Mouse (Mus musculus) kidney, embryonic 14.5 days (tissue): ENCODE measurements around the gene Olfr983. TPM values are rescaled to one million over a fixed set of nuclear protein-coding genes. Genes with fewer than 3 reads are reported as not detected.

ENCODE experiments used
- ATAC-seq: fragments of 200-750 bp; cut with Nextera tagmentation; 2 replicates; pipeline ENCODE4 v1.8.0; 2017; ENCODE audit warnings: moderate number of reproducible peaks, mild to moderate bottlenecking, moderate TSS enrichment, moderate library complexity; ENCODE audit not compliant: low FRiP score, low TSS enrichment
- H3K27ac ChIP-seq: fragments of 300-500 bp; sonication (generic); 2 replicates; pipeline ENCODE4 v1.5.1; 2014; ENCODE audit warnings: low read depth, mild to moderate bottlenecking, low read length, moderate library complexity, mixed read lengths
- H3K27me3 ChIP-seq: fragments of 300-500 bp; sonication (generic); 2 replicates; pipeline ENCODE4 v1.6.1; 2014; ENCODE audit warnings: mild to moderate bottlenecking, low read length; ENCODE audit not compliant: control insufficient read depth, insufficient read depth
- H3K36me3 ChIP-seq: fragments of 300-500 bp; sonication (generic); 2 replicates; pipeline ENCODE4 v1.6.1; 2014; ENCODE audit warnings: low read length, mixed read lengths; ENCODE audit not compliant: control insufficient read depth, insufficient read depth
- H3K4me1 ChIP-seq: fragments of 300-500 bp; sonication (generic); 2 replicates; pipeline ENCODE4 v1.6.1; 2014; ENCODE audit warnings: low read length, mixed read lengths; ENCODE audit not compliant: control insufficient read depth, insufficient read depth
- H3K4me2 ChIP-seq: fragments of 300-500 bp; sonication (generic); replicated peaks from 2 replicates; pipeline ENCODE4 v1.6.1; 2014; ENCODE audit warnings: low read depth, mild to moderate bottlenecking, low read length
- H3K4me3 ChIP-seq: fragments of 300-500 bp; sonication (generic); 2 replicates; pipeline ENCODE4 v1.5.1; 2014; ENCODE audit warnings: mild to moderate bottlenecking, low read length
- H3K9ac ChIP-seq: fragments of 300-500 bp; sonication (generic); 2 replicates; pipeline ENCODE4 v1.6.1; 2014; ENCODE audit warnings: low read depth, mild to moderate bottlenecking, low read length, moderate library complexity
- H3K9me3 ChIP-seq: fragments of 300-500 bp; sonication (generic); 2 replicates; pipeline ENCODE4 v1.6.1; 2016; ENCODE audit warnings: low read length; ENCODE audit not compliant: control insufficient read depth
- WGBS: fragments of 180-500 bp; shearing (Covaris S2); extraction: QIAGEN DNeasy Blood & Tissue Kit; methylation state at CpG from one replicate; pipeline ENCODE4 v1.1.7; 2014; 5-methylcytosine and 5-hydroxymethylcytosine counted together
- polyA plus RNA-seq: library from polyadenylated mRNA; unstranded; fragments of >200 nt; fragmentation: Nextera tagmentation; extraction: Ambion mirVana; gene quantifications from 2 replicates; pipeline ENCODE4 v1.2.1, GENCODE M21; 2014

The Olfr983 gene
- polyA plus RNA-seq: not detected in 2 replicates

- Histone ChIP-seq H3K4me3 (no peak within 1 kb of the TSS), H3K4me2 (no peak within 1 kb of the TSS), H3K36me3 (no peaks in the 10 kb centered on the region), H3K27me3 (no peaks in the 10 kb centered on the region), H3K9me3 (no peaks in the 10 kb centered on the region), H3K27ac (no peak within 1 kb of the TSS), H3K9ac (no peak within 1 kb of the TSS), H3K4me1 (no peaks in the 10 kb centered on the region)
- ATAC-seq: no peak
- 77% methylated on average over 2 of the region's 2 CpGs for WGBS
These were observed at the start of gene Olfr983 for GRCm38 (mm10) chr9:40093495-40093894. TSS of gene Olfr983 (minus strand) at chr9:40093595.

DNA sequence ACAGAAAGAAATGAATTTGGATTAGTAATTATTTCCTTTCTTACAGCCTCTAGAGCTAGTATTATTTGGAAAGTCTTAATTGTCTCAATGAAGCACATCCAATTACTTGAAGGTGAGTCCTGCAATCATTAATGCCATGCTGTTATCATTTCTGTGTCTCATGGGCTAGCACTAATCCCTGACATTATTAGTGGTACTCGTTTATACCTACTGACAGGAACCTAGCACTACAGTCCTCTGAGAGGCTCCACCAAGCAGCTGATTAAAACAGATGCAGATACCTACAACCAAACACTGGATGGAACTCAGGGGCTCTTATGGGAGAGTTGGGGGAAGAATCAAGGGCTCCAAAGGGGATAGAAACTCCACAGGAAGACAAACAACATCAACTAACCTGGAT lies 48.1 kb upstream of the Olfr983 start:
- Histone ChIP-seq H3K9ac (no peak overlapping the region), H3K4me3 (no peak overlapping the region), H3K4me1 (no peaks in the 10 kb centered on the region), H3K27me3 (no peaks in the 10 kb centered on the region), H3K27ac (no peak overlapping the region), H3K4me2 (no peak overlapping the region), H3K9me3 (no peaks in the 10 kb centered on the region), H3K36me3 (no peaks in the 10 kb centered on the region)
- 45% methylated on average over 1 of the region's 1 CpGs for WGBS
- ATAC-seq: no peak

DNA sequence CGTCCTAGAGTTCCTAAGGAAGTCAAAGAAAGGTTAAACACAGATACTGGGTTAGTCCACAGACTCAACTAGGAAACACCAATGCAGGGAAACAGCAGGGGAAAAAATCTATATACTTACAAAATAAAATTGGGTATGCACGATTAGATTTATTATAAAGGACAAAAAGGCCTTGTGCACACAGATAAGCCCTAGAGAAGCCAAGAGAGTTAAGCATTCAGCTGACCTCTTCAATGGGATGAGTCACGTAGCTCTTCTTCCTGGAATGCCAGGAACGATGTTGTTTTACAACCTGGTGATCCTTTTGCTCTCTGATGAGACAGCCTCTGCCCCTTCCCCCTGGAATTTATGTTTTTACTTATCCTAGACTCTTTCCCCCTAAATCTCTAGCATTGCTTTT lies 46.1 kb upstream of the Olfr983 start:
- Histone ChIP-seq H3K9me3 (no peaks in the 10 kb centered on the region), H3K4me3 (no peak overlapping the region), H3K9ac (no peak overlapping the region), H3K36me3 (no peaks in the 10 kb centered on the region), H3K4me2 (no peak overlapping the region), H3K27me3 (no peaks in the 10 kb centered on the region), H3K4me1 (no peaks in the 10 kb centered on the region), H3K27ac (no peak overlapping the region)
- 39% methylated on average over 4 of the region's 4 CpGs for WGBS
- ATAC-seq: no peak

- no peak overlapping the region for H3K27ac ChIP-seq
- H3K9me3 ChIP-seq: no peaks in the 10 kb centered on the region
- H3K36me3 ChIP-seq: no peaks in the 10 kb centered on the region
- H3K4me1 ChIP-seq: no peaks in the 10 kb centered on the region
- no peak overlapping the region for H3K9ac ChIP-seq
- H3K4me2 ChIP-seq: no peak overlapping the region
- no peaks in the 10 kb centered on the region for H3K27me3 ChIP-seq
- H3K4me3 ChIP-seq: no peak overlapping the region
- no peak for ATAC-seq
- 79% methylated on average over 6 of the region's 6 CpGs for WGBS
These were observed 43.7 kb upstream of the Olfr983 start for GRCm38 (mm10) chr9:40136987-40137688.

- H3K9ac ChIP-seq: no peak overlapping the region
- 87% methylated on average over 1 of the region's 1 CpGs for WGBS
- no peak for ATAC-seq
- no peak overlapping the region for H3K4me2 ChIP-seq
- H3K27ac ChIP-seq: no peak overlapping the region
- no peaks in the 10 kb centered on the region for H3K4me1 ChIP-seq
- H3K9me3 ChIP-seq: no peaks in the 10 kb centered on the region
- H3K27me3 ChIP-seq: no peaks in the 10 kb centered on the region
- H3K36me3 ChIP-seq: no peaks in the 10 kb centered on the region
- no peak overlapping the region for H3K4me3 ChIP-seq
These were observed 37.2 kb upstream of the Olfr983 start for GRCm38 (mm10) chr9:40130556-40130955.

DNA sequence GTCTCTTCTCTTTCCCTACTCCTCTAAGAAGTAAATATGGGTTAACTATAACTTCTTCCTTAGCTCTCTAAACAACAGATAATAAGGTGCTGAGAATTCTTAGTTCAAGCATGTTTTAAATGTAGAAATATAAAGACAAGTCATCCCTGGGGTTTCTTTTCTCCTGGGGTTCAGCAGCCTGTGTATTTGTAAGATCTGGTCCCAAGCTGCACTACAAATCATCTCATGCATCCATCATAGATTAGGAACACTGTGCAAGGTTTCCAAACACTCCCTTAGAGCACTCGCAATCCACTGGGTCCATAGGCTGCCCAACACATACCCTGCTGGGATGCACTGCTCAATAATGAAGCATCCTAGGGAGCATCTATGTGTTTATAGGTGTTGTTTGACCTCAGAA lies 36.7 kb upstream of the Olfr983 start, which contains the start of gene Olfr985:
Gene Olfr985 (minus strand): TSS at position 101 of the 400 bp plus-strand sequence.
- 84% methylated on average over 1 of the region's 1 CpGs for WGBS
- Histone ChIP-seq H3K4me1 (no peaks in the 10 kb centered on the region), H3K9ac (no peak within 1 kb of the TSS), H3K27me3 (no peaks in the 10 kb centered on the region), H3K27ac (no peak within 1 kb of the TSS), H3K9me3 (no peaks in the 10 kb centered on the region), H3K4me2 (no peak within 1 kb of the TSS), H3K4me3 (no peak within 1 kb of the TSS), H3K36me3 (no peaks in the 10 kb centered on the region)
- no peak for ATAC-seq

- H3K4me3 ChIP-seq: no peak overlapping the region
- H3K36me3 ChIP-seq: no peaks in the 10 kb centered on the region
- no peaks in the 10 kb centered on the region for H3K27me3 ChIP-seq
- no peaks in the 10 kb centered on the region for H3K4me1 ChIP-seq
- no peak overlapping the region for H3K27ac ChIP-seq
- ATAC-seq: no peak
- 67% methylated on average over 5 of the region's 5 CpGs for WGBS
- H3K4me2 ChIP-seq: no peak overlapping the region; the same call in 1 of the 2 replicates
- H3K9me3 ChIP-seq: no peaks in the 10 kb centered on the region
- no peak overlapping the region for H3K9ac ChIP-seq
These were observed 23.9 kb upstream of the Olfr983 start for GRCm38 (mm10) chr9:40117287-40117659.

DNA sequence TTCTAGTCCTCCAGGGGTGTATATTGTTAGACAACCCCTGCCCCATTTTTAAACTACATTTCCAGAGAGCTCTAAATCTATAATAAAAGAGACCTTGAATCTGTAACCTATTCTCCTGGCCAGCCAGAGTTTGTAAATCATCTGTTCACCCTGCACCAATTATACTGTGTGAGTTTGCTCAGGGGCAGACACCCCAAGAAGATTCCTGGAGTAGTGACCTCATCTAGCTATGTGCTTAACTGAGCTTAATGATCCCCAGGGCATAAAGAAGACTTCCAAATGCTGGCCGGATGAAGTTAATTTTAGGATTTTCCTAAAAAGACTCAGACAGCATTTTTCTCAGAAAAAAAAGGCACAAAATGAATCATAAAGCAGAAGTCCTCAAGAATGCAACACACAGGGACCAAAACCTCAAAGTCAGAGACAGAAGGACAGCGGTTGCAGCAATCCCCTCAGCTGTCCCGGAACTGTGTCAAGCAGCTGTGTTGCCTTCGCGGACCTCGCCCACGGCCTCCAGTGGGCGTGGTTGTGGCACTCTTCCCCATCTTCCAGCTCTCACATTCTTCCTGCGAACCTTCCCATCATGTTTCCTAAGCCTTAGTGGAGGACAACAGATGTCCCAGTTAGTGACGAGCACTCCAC lies 23.4 kb upstream of the Olfr983 start:
- WGBS: 56% methylated on average over 10 of the region's 10 CpGs
- no peaks in the 10 kb centered on the region for H3K27me3 ChIP-seq
- no peaks in the 10 kb centered on the region for H3K36me3 ChIP-seq
- peak; percentile 62; the same call in 1 of the 2 replicates for ATAC-seq
- H3K4me2 ChIP-seq: no peak overlapping the region; the same call in 1 of the 2 replicates
- H3K9me3 ChIP-seq: no peaks in the 10 kb centered on the region
- no peak overlapping the region for H3K27ac ChIP-seq
- H3K4me3 ChIP-seq: no peak overlapping the region
- H3K9ac ChIP-seq: no peak overlapping the region
- H3K4me1 ChIP-seq: no peaks in the 10 kb centered on the region

GRCm38 (mm10) chr9:40114106-40114505 lies 20.7 kb upstream of the Olfr983 start, which contains the start of gene Olfr984:
TSS of gene Olfr984 (minus strand) at chr9:40114206.
- Histone ChIP-seq H3K27me3 (no peaks in the 10 kb centered on the region), H3K4me2 (no peak within 1 kb of the TSS), H3K36me3 (no peaks in the 10 kb centered on the region), H3K4me1 (no peaks in the 10 kb centered on the region), H3K9me3 (no peaks in the 10 kb centered on the region), H3K9ac (no peak within 1 kb of the TSS), H3K4me3 (no peak within 1 kb of the TSS), H3K27ac (no peak within 1 kb of the TSS)
- no peak for ATAC-seq
- 87% methylated on average over 2 of the region's 2 CpGs for WGBS
